Mouse (Mus musculus) kidney, adult 8-10 months (tissue): ENCODE results near the gene Rnf169.

Source experiments
- DNase-seq, 2 experiments: peaks; one replicate each; pipeline ENCODE4 v3.0.0; 2022

Rnf169 gene

GRCm38 (mm10) chr7:99890168-99890755 is 90.0 kb downstream of the Rnf169 start:
- DNase-seq = no peak

DNA sequence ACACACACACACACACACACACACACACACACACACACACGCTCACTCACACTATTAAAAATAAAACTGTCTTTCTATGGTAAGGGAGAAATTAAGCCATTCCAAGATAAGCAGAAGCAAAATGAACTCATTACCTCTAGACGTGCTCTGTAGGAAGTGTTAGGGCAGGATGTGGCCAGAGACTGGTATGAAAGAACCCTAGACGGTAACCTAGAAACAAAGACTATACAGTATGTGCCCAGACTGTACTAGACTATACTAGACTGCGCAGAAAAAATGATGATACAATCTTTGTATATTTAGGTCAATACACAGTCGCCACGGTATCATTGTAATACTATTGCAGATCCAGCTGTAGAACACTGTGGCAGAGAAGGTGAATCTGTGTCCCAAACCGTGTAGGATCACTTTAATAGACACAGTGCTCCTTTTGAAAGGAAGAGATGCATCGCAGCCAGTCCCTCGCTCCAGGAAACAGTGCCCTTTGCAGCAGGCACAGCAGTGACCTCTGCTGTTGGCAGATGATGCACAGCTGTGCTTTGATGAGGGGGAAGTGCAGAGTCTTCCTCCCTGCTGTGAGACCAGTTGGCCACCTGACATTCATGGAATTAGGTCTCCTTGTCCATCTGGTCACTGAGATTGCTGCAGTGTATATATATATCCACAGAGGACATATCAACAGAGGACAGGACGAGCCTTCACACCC is 90.9 kb downstream of the Rnf169 start:
- no peak for DNase-seq

DNA sequence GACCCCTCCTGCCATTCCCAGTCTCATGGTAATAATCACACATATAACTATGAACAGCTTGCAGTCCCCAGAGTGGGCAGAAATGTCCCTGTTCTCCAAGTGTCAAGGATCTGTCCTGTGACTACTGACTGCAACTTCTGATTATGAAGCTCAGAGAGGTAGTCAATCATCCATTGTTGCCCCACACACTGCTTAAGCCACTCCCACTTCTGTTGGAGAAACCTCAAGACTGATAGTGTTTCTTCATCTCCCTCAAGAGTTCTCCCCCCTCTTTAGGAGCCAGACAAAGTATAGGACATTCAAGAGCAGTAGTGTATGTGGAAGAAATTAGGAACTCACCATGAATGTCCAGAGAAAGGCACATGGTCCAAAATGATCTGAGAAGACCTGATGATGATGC is 92.5 kb downstream of the Rnf169 start:
- DNase-seq = no peak

DNA sequence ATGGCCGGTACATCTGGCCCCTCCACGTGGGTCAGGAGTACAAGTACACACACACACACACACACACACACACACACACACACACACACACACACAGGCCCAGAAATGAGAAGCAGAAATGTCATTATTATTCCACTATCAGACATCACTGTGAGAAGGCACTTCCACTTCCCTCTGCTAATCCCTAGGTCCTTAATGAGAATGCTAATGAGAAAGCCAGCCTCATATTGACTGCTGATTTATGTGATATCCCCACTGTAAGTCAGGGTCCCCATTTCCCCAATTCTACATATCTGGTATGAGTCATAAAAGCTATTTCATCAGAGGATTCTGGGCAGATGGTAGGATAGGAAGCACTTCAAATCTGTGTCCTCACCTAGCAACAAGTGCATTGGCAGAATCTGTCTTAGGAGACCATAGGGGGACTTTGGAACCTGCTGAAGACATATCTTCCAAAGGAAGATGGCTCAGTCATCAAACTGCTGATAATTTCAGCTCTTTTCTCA is 93.0 kb downstream of the Rnf169 start:
- no peak for DNase-seq

- DNase-seq = no peak
Observed at GRCm38 (mm10) chr7:99878254-99878653, 102.0 kb downstream of the Rnf169 start.

- peak; percentile 35 to 79 for DNase-seq
Observed at GRCm38 (mm10) chr7:99876345-99876744, 103.9 kb downstream of the Rnf169 start.

DNA sequence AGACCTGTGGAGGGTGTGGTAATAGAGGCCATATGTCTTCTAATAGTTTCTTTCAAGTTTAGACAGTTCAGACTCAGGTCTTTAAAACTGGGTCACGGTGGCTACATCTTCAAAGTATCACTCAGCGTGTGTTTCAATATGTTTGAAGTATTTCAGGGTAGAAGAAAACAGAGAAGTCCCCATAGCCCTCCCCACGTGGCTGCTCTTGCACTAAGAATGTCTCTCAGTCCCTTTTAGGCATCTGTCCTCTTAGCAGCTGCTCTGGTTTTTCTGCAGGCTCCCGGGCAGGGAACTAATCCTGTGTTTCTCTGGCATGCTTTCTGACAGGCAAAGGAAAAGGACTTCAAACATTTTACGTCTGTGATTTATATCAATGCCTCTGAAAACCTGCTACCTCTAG is 104.4 kb downstream of the Rnf169 start:
- no peak for DNase-seq

GRCm38 (mm10) chr7:99873965-99874364 is 106.3 kb downstream of the Rnf169 start:
- no peak for DNase-seq
